Mouse (Mus musculus) cerebellum, adult 11-12 months (tissue): ENCODE data around the gene Ssh2.

Experiments used
- DNase-seq: peaks from one replicate; pipeline ENCODE4 v3.0.0; 2022

The Ssh2 gene

DNA sequence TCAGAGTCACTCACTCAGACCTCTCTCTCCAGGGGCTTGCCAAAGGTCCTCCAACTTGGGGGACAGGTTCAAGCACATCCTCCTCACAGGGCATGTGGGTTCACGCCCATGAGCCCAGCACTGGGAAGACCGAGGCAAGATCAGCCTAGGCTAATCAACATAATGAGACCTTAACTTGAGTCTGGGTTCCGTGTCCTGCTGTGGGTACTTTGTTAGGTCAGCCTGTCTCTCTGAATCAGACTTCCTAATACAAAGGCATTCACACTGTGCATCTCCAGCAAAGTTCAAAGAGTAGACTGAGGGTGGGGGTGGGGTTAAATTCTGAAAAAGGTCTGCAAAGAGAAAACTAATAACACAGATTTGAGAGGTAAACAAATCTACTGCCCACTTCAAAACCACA lies 249.0 kb downstream of the Ssh2 start:
- no peak for DNase-seq

DNA sequence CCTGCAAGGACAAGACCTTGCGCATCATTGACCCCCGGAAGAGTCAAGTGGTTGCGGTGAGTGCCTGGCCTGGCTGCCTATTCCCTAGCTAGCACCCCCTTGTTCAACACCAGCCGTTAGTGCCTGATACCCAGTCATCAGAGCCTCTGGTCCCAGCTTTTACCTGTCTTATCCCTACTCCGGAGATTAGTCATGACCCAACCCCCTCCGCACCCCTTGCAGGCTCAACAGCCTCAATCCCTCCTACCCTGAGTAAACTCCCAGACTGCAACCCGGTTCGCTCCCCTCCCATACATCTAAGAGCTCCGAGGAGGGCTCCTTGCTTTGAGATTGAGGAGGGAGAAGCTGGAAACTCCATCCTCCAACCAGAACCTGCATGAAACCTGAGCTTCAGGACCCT lies 250.5 kb downstream of the Ssh2 start:
- no peak for DNase-seq

DNA sequence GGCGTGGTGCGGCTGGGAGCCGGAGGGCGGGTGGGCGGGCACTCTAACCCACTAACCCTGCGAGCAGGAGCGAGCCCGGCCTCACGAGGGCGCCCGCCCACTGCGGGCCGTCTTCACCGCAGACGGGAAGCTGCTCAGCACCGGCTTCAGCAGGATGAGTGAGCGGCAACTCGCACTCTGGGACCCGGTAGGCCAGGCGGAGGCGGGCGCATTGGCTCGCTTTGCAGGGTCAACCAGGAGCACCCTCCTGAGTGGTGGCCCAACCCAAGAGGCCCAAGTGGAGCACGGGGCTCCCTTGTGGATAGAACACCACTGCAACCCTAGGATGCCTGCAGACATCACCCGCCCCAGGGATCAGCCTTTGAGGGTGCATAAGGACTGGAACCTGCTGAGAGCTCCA lies 251.1 kb downstream of the Ssh2 start:
- DNase-seq = no peak

DNA sequence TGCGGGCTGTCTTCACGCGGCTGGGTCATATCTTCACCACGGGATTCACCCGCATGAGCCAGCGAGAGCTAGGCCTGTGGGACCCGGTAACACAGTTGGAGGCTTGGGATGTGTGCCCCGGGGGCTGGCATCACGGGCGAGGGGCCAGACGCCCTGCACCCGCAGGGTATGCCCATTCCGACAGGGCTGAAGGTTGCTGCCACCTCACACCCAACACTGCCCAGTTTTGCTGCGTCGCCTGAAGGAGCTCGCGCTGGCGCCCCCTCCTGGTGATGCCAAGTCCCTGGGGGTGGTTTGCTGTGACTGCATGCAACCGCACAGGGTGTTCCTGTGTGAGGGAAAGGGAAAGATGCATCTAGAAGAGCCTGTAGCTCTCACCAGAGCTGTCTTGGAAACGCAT lies 251.7 kb downstream of the Ssh2 start:
- DNase-seq = peak; percentile 74

DNA sequence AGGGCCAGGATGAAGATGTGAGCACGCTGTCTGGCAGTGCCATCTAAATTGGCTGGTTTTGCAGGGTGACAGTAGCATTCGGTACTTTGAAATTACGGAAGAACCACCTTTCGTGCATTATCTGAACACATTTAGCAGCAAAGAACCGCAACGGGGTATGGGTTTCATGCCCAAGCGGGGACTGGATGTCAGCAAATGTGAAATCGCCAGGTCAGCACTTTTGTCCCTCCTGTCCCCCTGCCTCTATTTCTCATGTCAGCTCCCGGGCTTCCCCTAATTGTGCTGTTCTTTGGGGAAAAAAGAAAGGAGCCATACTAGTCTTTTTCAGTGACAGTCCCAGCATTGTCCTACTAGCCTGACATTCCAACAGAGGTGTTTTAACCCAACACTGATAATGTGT lies 252.3 kb downstream of the Ssh2 start:
- no peak for DNase-seq

DNA sequence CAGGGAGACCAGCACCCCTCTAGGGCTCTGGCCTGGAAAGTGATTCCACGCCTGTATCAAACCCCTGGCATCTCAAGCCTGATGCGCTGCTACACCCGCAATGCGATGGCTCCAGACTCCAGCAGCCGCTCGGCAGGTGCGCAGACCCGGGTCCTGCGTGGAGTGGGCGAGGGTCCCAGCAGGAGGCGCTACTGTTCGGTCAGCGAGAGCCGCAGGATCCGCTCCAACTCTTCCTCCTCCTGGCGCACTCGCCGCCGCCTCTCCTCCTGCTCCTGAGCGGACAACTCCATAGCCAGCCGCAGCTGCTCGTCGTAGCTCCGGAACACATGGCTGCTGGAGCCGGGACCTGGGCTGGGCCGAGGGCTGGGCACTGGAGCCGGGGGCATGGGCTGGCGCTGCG lies 255.3 kb downstream of the Ssh2 start:
- DNase-seq = no peak

DNA sequence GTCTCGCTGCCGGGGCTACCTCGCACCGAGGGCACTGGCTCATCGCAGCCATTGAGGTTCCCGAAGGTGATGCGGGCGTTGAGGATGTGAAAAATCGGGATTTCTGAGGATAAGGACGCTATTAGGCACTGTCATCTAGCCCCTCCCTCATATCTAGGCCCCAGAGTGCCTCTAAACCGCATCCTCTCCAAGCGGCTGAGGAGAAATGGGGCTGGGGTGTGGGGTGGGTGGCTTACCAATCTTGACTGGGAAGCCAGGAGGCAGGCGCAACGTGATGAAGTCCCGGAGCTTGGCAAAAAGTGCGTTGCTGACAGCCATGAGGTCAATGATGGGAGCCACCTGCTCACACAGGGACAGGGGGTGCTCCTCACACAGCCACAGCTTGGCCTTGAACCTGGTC lies 256.7 kb downstream of the Ssh2 start:
- DNase-seq = no peak

DNA sequence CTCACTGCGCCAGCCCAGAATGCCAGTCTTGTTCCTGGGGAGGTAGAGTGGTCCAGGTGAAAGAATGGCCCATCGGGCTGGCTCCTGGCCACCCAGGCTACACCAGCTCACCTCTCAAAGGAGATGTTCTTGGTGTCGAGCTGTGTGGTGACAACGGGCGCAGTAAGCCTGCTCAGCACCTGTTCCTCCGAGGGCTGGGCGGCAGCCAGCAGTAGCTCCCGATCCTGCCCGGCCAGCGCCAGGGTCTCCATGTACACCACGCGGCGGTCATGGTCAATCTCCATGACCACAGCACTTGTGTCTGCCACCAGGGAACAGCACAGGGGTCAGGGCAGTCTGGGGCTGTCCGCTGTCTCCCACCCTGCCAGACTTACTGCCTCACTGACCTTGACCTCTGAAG lies 260.1 kb downstream of the Ssh2 start:
- no peak for DNase-seq

DNA sequence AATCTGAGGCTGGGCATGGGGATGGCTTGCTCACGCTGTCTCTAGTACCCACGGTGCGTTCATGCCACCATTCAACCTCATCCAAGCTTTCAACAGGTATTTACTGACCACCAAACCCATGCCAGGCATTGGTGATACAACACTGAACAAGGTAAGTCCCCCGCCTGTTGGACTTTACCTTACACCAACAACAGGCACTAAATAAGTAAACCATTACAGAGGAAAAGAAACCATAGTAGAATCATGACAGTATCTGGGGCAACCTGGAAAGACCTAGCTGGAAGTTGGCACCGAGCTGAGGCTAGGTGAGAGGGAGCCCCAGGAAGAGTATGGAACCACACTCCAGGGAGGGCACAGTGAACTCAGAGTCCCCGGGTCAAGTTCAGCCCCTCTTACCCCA lies 260.8 kb downstream of the Ssh2 start:
- DNase-seq = no peak

DNA sequence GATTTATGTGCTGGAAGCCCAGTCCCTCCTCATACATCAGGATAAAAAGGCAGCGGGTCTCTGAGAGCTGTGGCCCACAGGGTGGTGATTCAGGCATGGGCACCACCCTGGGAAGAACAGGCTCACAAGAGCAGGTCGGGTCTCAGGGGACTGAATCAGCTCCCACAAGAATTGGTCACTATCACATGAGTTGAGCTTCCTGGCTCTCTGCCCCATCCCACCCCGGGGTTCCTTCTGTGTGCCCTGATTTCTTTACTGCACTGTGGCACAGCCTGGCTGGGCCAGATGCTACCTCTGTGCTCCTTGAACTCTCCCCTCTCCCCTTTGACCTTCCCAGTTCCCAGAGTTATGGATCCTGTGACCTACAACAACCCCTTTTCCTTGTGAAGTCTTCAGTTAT lies 267.0 kb downstream of the Ssh2 start:
- peak; percentile 48 for DNase-seq

DNA sequence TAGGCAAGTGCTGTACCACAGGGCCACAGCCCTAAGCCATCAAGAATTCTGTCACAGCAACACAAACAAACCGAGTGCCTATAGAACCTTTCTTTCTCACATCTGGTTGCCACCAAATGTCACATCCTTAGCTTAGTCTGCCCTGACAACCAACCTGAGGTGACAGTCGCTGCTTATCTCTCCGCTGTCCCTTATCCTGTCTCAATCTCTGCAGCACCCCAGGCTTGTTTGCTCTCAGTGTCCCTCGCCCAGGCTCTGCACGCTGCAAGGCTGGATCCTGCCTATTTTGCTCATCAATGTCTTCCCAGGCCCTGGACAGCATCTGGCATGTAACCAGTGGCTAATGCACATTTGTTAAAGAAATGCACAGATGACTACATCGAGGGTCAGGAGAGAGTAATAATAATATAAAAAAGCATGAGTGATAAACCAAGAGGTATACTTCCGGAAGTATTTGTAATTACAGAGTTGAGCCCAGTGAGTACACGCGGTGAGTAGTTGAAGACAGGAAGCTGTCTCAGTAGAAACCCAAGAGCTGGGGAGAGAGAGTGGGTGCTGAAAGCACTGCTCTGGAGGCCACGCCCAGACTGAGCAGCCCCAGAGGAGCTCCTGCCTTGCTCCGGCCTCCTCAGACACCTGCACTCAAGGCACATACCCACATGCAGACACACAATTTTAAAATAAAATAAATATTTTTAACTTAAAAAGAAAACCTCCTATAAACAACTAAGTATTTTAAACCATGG lies 267.6 kb downstream of the Ssh2 start:
- DNase-seq = peak; percentile 20

DNA sequence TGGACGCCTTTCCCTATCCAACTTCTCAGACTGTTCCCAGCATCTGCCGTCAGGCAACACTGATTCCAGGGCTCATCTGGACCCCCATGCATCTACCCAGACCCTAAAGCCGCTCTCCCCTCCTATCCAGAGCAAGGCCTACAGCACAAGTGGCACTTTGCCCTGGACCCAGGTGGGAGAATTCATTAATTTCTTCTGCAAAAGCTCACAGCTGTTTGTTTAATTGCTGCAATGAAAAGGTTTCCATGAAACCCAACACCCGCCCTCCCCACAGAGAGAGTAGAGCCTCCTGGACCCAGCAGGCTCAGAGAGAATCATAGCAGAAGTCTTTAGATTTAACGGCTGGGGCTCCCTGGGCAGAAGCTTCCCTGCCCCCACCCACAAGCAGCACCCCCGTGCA lies 269.1 kb downstream of the Ssh2 start:
- no peak for DNase-seq

DNA sequence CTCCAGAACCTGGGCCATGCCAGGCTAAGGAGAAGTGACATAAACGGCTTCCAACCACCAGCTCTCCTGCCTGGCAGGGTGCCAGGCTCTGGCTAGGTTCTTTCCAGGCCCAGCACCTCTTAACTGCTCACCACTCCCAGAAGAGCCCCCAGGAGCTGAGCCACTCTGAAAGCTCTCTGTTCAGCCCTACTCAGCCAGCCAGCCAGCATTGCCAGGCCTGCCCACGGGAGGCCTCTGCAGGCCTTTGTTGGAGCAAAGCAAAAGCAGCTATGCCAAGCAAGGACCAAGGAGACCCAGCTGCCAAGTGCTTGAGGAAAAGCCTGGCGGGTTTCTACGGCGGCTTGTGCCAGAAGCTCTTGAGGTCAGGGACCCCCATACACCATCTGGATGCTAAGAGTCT lies 270.7 kb downstream of the Ssh2 start:
- peak; percentile 81 for DNase-seq

DNA sequence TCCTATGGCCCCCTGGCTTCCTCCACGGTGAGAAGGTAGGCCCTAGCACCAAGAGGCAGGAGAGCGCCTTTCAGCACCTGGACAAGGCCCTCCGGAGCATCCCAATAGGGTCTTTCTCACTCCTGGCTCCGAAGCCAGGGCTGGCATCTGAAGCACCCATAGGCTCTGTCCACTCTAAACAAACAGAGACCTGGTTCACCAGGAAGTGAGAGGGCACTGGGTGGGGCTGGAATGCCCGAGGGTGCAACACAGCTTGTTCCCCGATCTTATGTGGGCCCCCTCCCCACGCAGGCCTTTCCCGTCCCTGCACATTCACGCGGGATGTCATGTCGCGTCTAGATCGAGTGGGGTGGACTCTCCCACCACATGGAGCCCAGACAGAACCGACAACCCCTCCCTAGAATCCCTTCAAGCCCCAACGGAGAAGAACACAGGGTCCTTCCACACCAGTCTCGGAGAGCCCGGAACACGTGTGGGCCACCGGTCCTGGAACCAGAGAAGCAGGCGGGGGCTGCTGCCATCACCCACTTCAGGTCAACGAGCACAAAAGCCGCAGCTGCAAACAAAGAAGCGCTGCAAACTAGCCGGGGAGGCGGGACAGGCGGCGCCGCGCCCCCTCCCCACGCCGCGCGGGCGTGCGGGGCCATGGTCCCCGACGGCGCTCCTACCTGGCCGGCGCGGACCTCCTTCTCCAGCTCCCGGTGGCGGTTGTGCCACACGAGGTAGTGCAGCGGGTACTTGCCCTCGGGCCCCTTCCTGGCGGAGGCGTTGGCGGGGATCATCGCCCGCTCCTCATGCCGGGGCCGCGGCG lies 272.9 kb downstream of the Ssh2 start:
- peak; percentile 70 for DNase-seq

DNA sequence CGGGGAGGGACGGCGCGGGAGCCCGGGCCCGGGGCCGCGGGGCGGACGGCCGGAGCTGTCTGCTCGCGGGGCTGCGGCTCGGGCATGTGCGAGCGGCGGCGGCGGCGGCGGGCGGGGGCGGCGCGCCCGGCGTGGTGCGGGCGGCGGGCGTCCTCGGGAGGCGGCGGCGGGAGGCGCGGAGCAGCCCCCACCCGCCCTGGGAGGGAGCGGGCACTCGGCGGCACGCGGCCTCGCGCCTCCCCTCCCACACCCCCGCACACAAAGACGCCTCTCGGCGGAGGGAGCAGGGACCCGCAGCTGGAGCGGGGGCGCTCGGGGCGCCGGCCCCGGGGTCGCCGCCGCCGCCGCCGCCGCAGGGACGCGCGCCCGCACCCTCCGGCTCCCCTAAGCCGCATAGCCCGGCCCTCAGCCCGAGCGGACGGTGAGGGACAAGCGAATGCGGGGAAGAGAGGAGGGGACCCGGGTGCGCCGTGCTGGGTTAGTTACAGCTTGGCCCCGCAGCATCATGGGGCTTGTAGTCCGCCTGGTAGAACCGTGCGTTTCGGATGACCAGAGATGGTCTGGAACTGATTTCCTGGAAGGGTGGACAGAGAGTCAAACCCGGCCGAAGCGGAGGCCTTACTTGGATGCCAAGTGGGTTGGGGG lies 273.6 kb downstream of the Ssh2 start, which contains the start of gene Ankrd13b:
Gene Ankrd13b, minus strand, starts transcription at position 88 of the 645 bp plus-strand sequence.
- DNase-seq = peak; percentile 87

DNA sequence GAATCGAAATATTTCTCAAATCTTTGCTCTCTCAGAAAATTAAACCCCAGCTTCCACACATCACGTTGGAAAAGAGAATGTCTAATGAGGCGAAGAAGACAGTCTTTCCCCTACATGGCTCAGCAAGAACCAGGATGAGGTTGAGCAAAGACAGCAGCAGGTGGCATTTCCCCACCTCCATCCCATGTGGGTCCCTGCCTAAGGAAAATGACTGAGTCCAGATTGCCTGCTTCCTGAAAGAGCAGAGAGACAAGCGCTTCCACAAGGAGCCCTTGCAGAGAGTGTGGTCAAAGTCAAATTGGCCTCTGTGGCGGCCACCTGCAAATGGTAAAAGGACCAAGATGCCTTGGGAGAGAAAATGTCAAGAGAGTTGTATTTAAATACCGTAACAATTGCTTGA lies 274.4 kb downstream of the Ssh2 start:
- DNase-seq = peak; percentile 57

DNA sequence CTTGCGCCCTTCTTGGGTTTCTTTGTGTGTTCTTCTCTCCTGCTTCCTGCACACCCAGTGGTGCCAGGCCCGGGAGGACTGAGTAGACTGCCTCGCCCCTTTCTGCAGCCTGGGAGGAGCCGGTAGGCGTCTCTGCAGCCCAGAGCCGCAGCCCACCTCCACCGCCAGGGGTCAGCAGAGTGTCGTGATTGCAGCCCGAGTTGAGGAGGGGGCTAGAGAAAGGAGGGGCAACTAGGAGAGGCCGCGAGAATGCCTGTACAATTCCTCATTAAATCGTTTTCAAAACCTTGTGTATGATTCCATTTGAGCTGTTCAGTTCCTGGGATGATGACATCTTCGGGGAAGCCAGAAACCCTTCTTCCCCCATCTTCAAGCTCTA lies 275.0 kb downstream of the Ssh2 start:
- peak; percentile 87 for DNase-seq

DNA sequence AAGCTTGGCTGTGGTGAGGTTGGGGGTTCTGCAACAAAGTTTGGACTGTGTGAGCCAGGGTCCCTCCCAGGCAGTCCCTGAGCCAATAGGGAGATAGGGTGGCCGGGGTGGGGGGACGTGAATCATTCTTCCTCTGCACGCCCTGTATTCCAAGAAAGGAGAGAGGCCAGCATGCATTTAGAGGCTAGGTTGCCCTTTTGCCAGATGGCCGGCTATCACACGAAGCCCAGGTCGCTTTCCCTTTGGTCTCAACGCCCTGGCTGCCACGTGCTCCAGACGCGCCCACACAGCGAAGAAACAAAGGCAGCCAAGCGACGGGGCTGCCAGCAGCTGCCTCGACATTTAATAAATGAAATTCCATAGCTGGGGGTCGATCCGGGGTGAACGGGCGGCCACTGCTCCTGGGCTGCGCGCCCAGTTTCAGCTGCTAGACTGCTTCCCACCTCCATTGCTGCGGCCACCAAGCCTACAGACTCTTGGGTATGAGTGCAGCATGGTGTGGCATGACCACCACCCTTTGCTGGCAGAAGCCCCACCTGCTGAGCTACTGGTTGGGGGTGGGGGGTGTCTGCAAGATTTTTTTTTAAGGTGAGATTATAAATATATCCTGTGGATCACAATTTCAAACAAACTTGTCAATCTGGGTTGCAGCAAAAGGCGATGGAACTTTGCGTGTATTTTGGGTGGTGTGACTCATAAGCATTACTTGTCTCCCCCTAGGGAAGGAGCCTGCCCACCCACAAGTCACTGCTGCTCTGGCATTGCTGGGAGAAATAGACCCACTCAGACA lies 275.6 kb downstream of the Ssh2 start:
- peak; percentile 82 for DNase-seq

DNA sequence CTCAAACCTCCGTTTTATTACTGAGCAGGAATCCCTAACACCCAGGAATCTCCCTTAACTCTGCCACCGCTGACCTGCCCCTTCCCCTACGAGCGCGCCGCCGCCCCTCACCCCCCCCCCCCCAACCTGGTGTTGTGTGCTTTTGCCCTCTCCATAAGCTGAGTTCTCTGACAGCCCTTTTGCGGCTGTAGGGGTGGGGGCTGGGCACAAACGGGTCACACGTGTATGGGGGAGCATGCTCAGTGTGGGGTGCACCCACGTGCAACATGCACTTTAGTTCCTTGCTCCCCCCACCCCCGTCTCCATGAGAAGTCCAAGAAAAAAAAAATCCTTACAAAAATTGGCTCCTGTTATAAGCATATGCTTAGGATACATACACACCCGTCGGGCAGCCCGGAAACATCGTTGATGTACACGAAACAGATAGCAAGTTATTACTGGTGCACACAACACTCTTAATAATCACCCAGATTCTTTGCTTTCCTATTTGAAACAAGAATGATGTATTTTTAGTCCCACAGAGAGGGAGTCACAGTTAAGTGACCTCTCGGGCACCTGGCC lies 276.3 kb downstream of the Ssh2 start:
- DNase-seq = peak; percentile 76

DNA sequence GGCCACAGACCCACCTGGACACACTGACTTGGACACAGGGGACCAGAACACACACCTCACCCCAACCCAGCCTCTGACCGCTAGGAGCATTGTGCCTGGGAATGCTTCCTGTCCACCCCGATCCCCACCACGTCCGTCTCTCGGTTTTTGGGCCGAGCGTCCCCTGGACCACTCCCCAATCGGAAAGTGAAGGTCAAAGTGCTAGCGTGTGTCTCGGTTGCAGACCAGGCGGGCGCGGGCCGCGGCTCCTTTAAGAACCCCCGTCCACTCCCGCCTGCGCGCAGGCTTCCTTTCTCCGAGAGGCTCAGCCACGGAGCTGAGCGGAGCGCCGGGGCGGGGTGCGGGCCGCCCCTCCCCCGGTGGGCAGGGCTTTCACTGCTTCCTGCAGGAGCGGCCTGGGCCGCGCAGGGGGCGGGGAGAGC lies 276.8 kb downstream of the Ssh2 start:
- peak; percentile 96 for DNase-seq

DNA sequence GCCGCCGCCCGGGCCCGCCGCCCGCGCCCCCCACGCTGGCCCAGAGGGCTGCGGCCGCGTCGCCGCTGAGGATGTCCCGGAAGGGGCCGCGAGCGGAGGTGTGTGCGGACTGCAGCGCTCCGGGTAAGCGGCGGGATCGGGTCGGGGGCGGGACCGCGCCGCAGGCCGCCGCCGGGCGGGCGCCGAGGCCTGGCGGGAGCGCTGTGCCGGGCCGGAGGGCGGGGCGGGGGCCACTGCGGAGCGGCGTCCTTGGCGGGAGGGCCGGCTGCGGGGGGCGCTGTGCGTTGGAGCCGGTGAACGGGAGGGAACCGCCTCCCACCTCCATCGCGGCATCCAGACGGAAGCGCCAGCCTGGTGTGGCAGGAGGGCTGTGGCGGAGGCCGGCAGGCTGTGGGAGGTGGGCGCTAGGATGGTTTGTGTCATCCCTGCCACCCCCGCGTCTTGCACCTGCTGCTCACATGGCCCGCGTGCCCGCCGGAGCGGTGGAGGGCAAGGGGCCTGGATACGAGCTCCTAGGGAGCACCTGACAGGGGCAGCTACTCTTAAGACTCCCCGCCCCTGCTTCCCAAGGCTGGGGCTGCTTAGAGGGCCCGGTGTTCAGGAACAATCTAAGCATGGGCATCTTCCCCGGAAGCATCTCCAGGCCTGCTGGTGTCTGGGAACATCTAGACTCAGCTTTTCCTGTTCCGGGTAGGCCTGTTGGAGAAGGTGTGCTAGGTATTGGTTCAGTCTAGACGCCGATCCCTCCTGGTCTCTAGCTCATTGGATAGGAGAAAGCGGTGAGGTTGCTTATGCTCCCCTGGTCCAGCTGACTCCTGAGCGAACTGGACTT lies 277.6 kb downstream of the Ssh2 start, which contains the start of gene Git1:
Gene Git1, plus strand, starts transcription at position 51 of the 832 bp plus-strand sequence.
- peak; percentile 76 for DNase-seq

DNA sequence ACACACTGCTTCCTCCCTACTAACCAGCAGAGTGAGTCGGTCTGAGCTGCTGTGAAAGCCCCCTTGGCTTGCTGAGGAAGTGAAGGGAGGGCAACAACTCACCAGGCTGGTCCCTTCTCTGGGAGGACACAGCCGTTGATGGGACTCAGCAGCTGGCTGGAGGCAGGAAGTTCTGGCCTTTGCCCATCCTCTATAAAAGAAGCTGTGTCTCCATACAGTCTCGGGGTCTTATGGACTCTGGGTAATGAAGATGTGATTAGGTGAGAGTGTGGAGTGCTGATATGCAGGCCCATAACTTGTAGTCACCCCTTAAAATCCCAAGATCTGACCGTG lies 278.2 kb downstream of the Ssh2 start:
- no peak for DNase-seq
